9 mouse cellular contexts compared by ENCODE assay signal in the genomic region with DNA sequence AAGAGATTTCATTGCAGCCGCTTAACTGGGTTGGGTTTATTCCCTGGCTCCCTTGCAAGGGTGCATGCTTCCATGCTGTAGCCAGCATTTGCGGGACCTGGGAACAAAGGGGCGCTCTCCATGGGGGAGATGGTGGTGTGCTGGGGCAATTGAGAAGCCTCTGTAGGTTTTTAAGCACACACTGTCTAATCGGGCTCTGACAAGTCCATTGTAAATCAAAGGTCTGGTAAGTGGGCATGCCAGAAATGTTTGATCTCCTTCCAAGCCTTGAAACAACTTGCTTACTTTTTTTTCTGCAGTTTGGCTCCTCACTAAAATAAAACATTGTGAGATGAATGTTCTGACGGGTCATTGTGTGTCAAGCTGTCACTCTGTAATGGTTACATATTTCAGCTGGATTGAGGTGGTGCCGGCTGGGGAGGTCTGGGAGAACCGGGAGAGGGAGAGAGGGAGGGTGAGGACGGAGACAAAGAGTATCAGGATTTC.
DNase-seq lines count a peak whose midpoint lies in the region; ATAC-seq and TF ChIP-seq lines count a peak whose summit lies in the region.
"Had no signal": no experiment of that assay in that cellular context is flagged by ENCODE, and none has a peak within 500 bp of the region (broad histone marks: within the 10 kb centered on the region; RNA-seq: fewer than 3 reads in every experiment).

No protein-coding gene starts in this region.

- peak; percentile 62 for DNase-seq in intestine, embryonic 14.5 days (ENCODE audit: low spot score)
- peak; percentile 59 for DNase-seq in hindbrain, postnatal 0 days (ENCODE audit: low spot score)
- peak; percentile 66 for DNase-seq in lung, postnatal 36 days
- no peak for DNase-seq in natural killer cell, adult 2 months (ENCODE audit: low spot score in 2 of 2)
- no peak for DNase-seq in layer of hippocampus, adult 18-20 months (ENCODE audit: low spot score in 2 of 2)
- DNase-seq in frontal cortex, postnatal 14 days (ENCODE audit: low spot score in 2 of 2): no peak

- ATAC-seq in intestine, embryonic 14.5 days (replicated peaks; ENCODE audit: low FRiP score, low TSS enrichment, low read depth): peak; percentile 73; the same call in 1 of the 2 replicates
- ATAC-seq in intestine, postnatal 0 days: no peak
- ATAC-seq in embryonic facial prominence, embryonic 15.5 days (ENCODE audit: insufficient number of reproducible peaks, low FRiP score, low TSS enrichment, low read depth): no peak
- ATAC-seq in hindbrain, postnatal 0 days: peak; percentile 64

- no peak for TF ChIP-seq CTCF in intestine, postnatal 0 days (IDR thresholded peaks at IDR 0.05; ENCODE audit: low read depth)
- no peak for TF ChIP-seq CTCF in hindbrain, postnatal 0 days (IDR thresholded peaks at IDR 0.05; ENCODE audit: low read depth)

- no peaks in the 10 kb centered on the region for H3K36me3 ChIP-seq in intestine, embryonic 14.5 days (ENCODE audit: control insufficient read depth, insufficient read depth, low read length)
- H3K36me3 ChIP-seq in intestine, postnatal 0 days (ENCODE audit: control insufficient read depth, insufficient read depth): no peaks in the 10 kb centered on the region
- no peaks in the 10 kb centered on the region for H3K36me3 ChIP-seq in embryonic facial prominence, embryonic 15.5 days
- H3K36me3 ChIP-seq in hindbrain, postnatal 0 days (ENCODE audit: insufficient read depth, low read length): no peaks in the 10 kb centered on the region

- H3K9me3 ChIP-seq in intestine, embryonic 14.5 days (ENCODE audit: control insufficient read depth, low read length): no peaks in the 10 kb centered on the region
- H3K9me3 ChIP-seq in intestine, postnatal 0 days (ENCODE audit: control insufficient read depth): no peaks in the 10 kb centered on the region
- no peaks in the 10 kb centered on the region for H3K9me3 ChIP-seq in embryonic facial prominence, embryonic 15.5 days (replicated peaks)
- H3K9me3 ChIP-seq in hindbrain, postnatal 0 days (ENCODE audit: low read length): no peaks in the 10 kb centered on the region

- H3K4me2 ChIP-seq in intestine, embryonic 14.5 days (ENCODE audit: low read length): no peak overlapping the region
- H3K4me2 ChIP-seq in intestine, postnatal 0 days (replicated peaks; ENCODE audit: low read depth): no peak overlapping the region
- H3K4me2 ChIP-seq in embryonic facial prominence, embryonic 15.5 days (replicated peaks): peak overlapping the region; percentile 21; the same call in 1 of the 2 replicates
- 0 out of 2 replicates have a peak overlapping the region, but pooled peaks have one; percentile 17 for H3K4me2 ChIP-seq in hindbrain, postnatal 0 days (ENCODE audit: low read depth, low read length)

- no peak overlapping the region for H3K9ac ChIP-seq in intestine, embryonic 14.5 days (ENCODE audit: low read length)
- H3K9ac ChIP-seq in intestine, postnatal 0 days (ENCODE audit: low read depth, low read length): no peak overlapping the region
- no peak overlapping the region for H3K9ac ChIP-seq in embryonic facial prominence, embryonic 15.5 days
- no peak overlapping the region for H3K9ac ChIP-seq in hindbrain, postnatal 0 days (replicated peaks; ENCODE audit: low read length)

- H3K27me3 ChIP-seq in intestine, embryonic 14.5 days (replicated peaks; ENCODE audit: control insufficient read depth, insufficient read depth, low read length): no peaks in the 10 kb centered on the region
- no peaks in the 10 kb centered on the region for H3K27me3 ChIP-seq in intestine, postnatal 0 days (replicated peaks; ENCODE audit: control insufficient read depth, insufficient read depth, low read length)
- no peaks in the 10 kb centered on the region for H3K27me3 ChIP-seq in embryonic facial prominence, embryonic 15.5 days
- no peaks in the 10 kb centered on the region for H3K27me3 ChIP-seq in hindbrain, postnatal 0 days (ENCODE audit: insufficient read depth, low read length)
- H3K27me3 ChIP-seq: CH12.LX had no signal

- WGBS in intestine, embryonic 14.5 days: 7% methylated on average over 8 of the region's 8 CpGs
- WGBS in intestine, postnatal 0 days: 12% methylated on average over 8 of the region's 8 CpGs
- 7% methylated on average over 8 of the region's 8 CpGs for WGBS in embryonic facial prominence, embryonic 15.5 days
- 6% methylated on average over 8 of the region's 8 CpGs for whole genome bisulfite sequencing in hindbrain, postnatal 0 days

- H3K4me1 ChIP-seq in intestine, embryonic 14.5 days (replicated peaks; ENCODE audit: control insufficient read depth, insufficient read depth, low read length): peaks cover 17% of the 10 kb centered on the region
- no peaks in the 10 kb centered on the region for H3K4me1 ChIP-seq in intestine, postnatal 0 days (replicated peaks; ENCODE audit: control insufficient read depth, insufficient read depth, low read length)
- peaks cover 15% of the 10 kb centered on the region; the same call in 1 of the 2 replicates for H3K4me1 ChIP-seq in embryonic facial prominence, embryonic 15.5 days
- H3K4me1 ChIP-seq in hindbrain, postnatal 0 days (ENCODE audit: insufficient read depth, low read length): no peaks in the 10 kb centered on the region

- H3K27ac ChIP-seq in intestine, embryonic 14.5 days (ENCODE audit: low read depth): no peak overlapping the region
- no peak overlapping the region for H3K27ac ChIP-seq in intestine, postnatal 0 days (ENCODE audit: low read depth, low read length)
- H3K27ac ChIP-seq in embryonic facial prominence, embryonic 15.5 days (replicated peaks): peak overlapping the region; percentile 65; the same call in 1 of the 2 replicates
- H3K27ac ChIP-seq in hindbrain, postnatal 0 days: 0 out of 2 replicates have a peak overlapping the region, but pooled peaks have one; percentile 3

- no peak overlapping the region for H3K4me3 ChIP-seq in intestine, embryonic 14.5 days (ENCODE audit: low read depth, low read length)
- no peak overlapping the region for H3K4me3 ChIP-seq in intestine, postnatal 0 days (ENCODE audit: low read depth, low read length)
- no peak overlapping the region; the same call in 1 of the 2 replicates for H3K4me3 ChIP-seq in embryonic facial prominence, embryonic 15.5 days (replicated peaks)
- no peak overlapping the region for H3K4me3 ChIP-seq in hindbrain, postnatal 0 days (ENCODE audit: low read length)

Comparison
In these comparisons a context has a peak if more than half of its experiments do, and no peak if none do; other contexts are left out.
1. ATAC-seq: peak in intestine, embryonic 14.5 days (single experiment) and hindbrain, postnatal 0 days (single experiment); none in intestine, postnatal 0 days (single experiment) and embryonic facial prominence, embryonic 15.5 days (single experiment).
2. DNase-seq: peak in intestine, embryonic 14.5 days (single experiment), hindbrain, postnatal 0 days (single experiment) and lung, postnatal 36 days (single experiment); none in natural killer cell, adult 2 months (0 of 2), layer of hippocampus, adult 18-20 months (0 of 2) and frontal cortex, postnatal 14 days (0 of 2).
3. H3K27ac ChIP-seq: peak in embryonic facial prominence, embryonic 15.5 days (single experiment) and hindbrain, postnatal 0 days (single experiment); none in intestine, embryonic 14.5 days (single experiment) and intestine, postnatal 0 days (single experiment).
4. H3K4me2 ChIP-seq: peak in embryonic facial prominence, embryonic 15.5 days (single experiment) and hindbrain, postnatal 0 days (single experiment); none in intestine, embryonic 14.5 days (single experiment) and intestine, postnatal 0 days (single experiment).